Mouse (Mus musculus) Patski (cell line): ENCODE results near the gene Lin37. TPM values are rescaled to one million over a fixed set of nuclear protein-coding genes. Genes with fewer than 3 reads are reported as not detected.
A peak's percentile ranks its signal among the peaks of the same experiment; 100 is the strongest.

Experiments
- ATAC-seq: fragments of 100-300 bp; one replicate; pipeline ENCODE4 v1.8.0; 2021
- CTCF ChIA-PET: fragments of 350-600 bp; sonication (Branson Sonifier 250); formaldehyde crosslinking; loops from one replicate; lab custom pipeline; 2022; ENCODE audit warnings: inconsistent platforms; lab: Charles Lee
- POLR2A ChIA-PET: fragments of 350-600 bp; sonication (Branson Sonifier 250); formaldehyde crosslinking; loops from one replicate; lab custom pipeline; 2022; ENCODE audit warnings: antibody characterized with exemption, inconsistent platforms; lab: Charles Lee
- DNase-seq: peaks from one replicate; pipeline ENCODE4 v3.0.0-alpha.2; 2011; ENCODE audit warnings: low read depth, low spot score
- H3K27me3 ChIP-seq: fragments of 371-371 bp; one replicate; pipeline ENCODE4 v1.5.1; 2021
- CTCF ChIP-seq: fragments of 100-300 bp; IDR thresholded peaks from one replicate; pipeline ENCODE4 v1.5.1; 2021
- in situ Hi-C: fragments of 300-500 bp; cut with MboI; formaldehyde crosslinking; loops from 3 replicates; pipeline ENCODE4 v1.11.1; 2018; ENCODE audit warnings: low pct_unique_long_range_greater_than_20kb, mixed read lengths
- polyA plus RNA-seq: library from polyadenylated mRNA; unstranded; gene quantifications from one replicate; pipeline ENCODE4 v1.2.3, GENCODE M21; 2021

The Lin37 gene
- polyA plus RNA-seq, 1 experiment from 2014 or later: 36.4 TPM

DNA sequence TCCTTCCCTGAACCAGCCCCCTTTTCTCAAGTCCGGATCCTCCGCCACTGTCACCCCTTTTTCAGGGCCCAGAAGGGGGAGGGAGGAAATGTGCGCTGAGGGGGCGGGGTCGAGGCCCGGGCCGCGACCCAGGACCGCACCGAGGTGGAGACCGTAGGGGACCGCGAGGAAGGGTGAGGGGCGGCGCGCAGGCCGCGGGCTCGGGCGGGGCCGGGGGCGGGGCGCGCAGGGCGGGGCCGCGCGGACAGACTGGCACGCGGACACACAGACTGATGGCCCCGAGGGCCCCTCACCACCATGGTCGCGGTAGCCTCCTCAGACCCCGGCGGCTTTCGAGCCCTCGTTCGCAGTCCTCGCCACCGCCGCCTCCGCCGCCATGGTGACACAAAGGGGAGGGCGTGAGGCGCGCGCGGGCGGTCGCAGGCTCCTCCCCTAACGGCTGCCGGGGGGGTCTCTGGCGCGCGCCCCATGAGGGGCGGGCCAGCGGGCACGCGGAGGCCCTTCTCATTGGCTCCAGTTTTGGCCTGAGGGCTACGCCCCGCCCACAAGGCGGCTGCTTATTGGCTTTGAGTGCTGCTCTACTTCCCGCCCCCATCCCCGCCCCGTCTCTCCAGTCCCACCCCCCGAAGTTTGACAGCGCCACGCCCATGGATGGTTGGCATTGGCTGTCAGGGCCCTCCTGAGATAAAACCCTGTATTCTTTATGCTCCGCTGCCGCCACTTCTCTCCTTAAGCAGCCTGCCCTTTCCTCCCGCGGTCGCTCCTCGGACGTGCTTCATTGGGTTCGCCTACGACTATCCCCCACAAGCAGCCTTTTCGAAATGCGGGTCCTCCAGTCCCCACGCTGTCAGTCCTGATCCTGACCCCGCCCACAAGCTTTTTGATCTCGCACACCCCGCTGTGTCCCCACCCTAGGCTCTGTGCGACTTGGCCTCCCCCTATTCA is 24.7 kb downstream of the Lin37 start, which contains the start of gene Arhgap33:
Gene Arhgap33, minus strand, starts transcription at position 428 of the 945 bp plus-strand sequence.
- no peak for TF ChIP-seq CTCF
- in situ Hi-C loops: no loop called here
- peak; percentile 87 for ATAC-seq
- peak; percentile 77 for DNase-seq
- ChIA-PET CTCF (interaction anchor here (1.1 to 1.9 kb wide), 2 partner anchors 18 to 91 kb away, joined by 3 to 6 read pairs; partner anchors contain the start of genes Cox6b1, Hspb6 and Proser3), POLR2A (interaction anchor here (0.7 to 1.2 kb wide), 2 partner anchors 18 to 217 kb away, joined by 3 to 4 read pairs; no protein-coding TSS in a partner anchor)
- no peaks in the 10 kb centered on the region for H3K27me3 ChIP-seq

DNA sequence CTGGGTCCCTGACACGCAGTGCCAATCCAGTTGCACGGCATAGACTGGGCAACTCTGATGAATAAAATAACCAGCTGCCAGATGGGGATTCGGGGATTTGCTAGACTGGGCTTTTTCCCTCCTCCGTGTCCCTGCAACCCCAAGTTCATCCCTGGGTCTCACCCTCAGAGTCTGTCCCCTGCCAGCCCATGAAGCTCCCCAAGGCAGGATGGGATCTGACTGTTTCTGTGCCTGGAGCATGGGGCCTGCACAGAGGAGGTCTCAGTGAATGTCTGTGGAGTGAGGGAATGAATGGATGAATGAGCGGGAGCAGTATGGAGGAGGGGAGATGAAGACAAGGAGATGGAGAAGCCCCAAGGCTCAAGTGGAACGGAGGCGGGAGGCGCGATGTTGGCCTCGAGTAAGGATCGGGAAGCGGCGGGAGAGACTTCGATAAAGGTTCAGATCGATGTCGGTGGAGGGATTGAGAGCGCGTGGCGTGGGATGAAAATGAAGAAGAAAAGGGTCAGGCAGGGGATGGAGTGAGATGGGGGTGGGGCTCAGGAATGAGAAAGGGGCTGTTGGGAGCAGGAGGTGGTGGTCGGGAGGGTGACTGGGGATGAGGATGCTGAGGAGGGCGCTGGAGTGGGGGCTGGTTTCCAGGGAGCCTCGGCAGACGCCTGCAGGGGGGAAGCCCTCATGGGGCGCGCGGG is 25.6 kb downstream of the Lin37 start:
- H3K27me3 ChIP-seq: no peaks in the 10 kb centered on the region
- no peak for TF ChIP-seq CTCF
- ATAC-seq (no peak), DNase-seq (no peak)
- in situ Hi-C loops: no loop called here
- ChIA-PET POLR2A (interaction anchor here (0.5 kb wide), 1 partner anchor 197 kb away, joined by 3 read pairs; no protein-coding TSS in a partner anchor), CTCF (no interaction called here)

DNA sequence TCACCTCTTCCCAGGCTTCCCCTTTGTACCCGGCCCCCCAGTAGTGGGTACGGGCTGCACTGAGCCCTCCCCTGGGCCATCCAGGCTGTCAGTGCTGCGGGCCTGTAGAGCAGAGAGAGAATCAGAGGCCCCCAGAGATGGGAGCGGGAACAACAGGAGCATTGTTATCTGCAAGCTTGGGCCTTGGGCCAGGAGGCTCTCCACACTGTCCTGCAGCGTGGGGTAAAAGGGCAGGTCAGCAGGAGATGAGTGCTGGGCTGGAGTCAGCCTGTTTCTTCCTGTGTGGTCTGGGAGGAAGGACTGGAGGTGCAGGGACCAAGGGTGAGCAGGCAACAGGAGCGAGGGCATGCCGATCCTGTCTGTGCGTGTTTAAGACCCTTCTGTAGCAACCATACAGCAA is 26.7 kb downstream of the Lin37 start:
- no peak for DNase-seq
- POLR2A ChIA-PET: no interaction called here

DNA sequence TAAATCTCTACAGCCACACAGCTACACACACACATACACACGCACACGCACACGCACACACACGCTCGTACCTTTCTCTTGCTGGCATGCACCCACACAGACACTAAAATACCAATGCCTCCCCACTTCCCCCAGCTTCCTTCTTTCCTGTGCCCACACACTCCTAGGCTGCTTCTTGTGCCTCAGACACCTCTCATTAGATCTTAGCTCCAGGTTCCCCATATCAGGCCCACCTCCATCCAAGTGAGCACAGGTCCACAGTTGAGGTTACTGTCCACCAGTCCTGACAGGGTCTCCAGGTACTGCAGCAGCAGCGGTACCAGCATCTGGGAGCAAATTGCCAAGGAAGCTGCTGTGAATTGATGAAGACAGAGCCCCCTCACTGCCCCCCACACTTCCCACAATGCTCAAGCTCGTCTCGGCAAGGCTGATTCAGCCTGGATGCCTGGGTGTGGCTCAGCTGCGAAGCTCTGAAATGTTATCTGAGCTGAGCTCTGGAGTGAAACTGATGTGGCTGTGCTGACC is 28.3 kb downstream of the Lin37 start:
- H3K27me3 ChIP-seq: no peaks in the 10 kb centered on the region
- no peak for TF ChIP-seq CTCF
- POLR2A ChIA-PET: no interaction called here
- CTCF ChIA-PET: interaction anchor here (1.1 to 2.3 kb wide), 3 partner anchors 11 to 40 kb away, joined by 3 to 13 read pairs (median 4); no protein-coding TSS in a partner anchor
- no peak for DNase-seq
- in situ Hi-C loops: no loop called here
- no peak for ATAC-seq

More for the DNA sequence above, 26.7 kb downstream of the Lin37 start:
- CTCF ChIA-PET: interaction anchor here (2.3 kb wide), 1 partner anchor 41 kb away, joined by 13 read pairs; no protein-coding TSS in a partner anchor
- no peak for TF ChIP-seq CTCF
- in situ Hi-C loops: no loop called here
- ATAC-seq: no peak
- H3K27me3 ChIP-seq: no peaks in the 10 kb centered on the region

DNA sequence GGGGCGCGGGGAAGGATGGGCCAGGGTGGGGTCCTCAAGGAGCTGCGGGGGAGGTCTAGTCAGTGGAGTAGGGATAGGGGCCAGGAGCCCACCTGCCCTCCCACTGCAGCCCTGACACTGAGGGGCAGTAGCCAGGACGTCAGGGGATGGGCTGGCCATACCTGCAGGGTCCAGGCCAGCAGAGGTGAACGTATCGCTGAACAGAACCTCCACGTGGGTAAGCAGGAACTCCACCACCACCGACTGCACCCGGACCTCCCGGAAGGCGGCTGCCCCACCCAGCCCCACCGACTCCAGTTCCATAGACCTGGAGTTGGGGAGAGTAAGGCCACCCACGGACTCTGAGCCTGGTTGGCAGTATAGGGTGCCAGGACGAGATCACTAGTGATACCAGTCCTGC is 32.7 kb downstream of the Lin37 start:
- no peak for DNase-seq
- no peak for TF ChIP-seq CTCF
- ChIA-PET CTCF (no interaction called here), POLR2A (interaction anchor here (0.6 kb wide), 1 partner anchor 322 kb away, joined by 9 read pairs; no protein-coding TSS in a partner anchor)
- in situ Hi-C loops: no loop called here
- H3K27me3 ChIP-seq: no peaks in the 10 kb centered on the region
- ATAC-seq: no peak

DNA sequence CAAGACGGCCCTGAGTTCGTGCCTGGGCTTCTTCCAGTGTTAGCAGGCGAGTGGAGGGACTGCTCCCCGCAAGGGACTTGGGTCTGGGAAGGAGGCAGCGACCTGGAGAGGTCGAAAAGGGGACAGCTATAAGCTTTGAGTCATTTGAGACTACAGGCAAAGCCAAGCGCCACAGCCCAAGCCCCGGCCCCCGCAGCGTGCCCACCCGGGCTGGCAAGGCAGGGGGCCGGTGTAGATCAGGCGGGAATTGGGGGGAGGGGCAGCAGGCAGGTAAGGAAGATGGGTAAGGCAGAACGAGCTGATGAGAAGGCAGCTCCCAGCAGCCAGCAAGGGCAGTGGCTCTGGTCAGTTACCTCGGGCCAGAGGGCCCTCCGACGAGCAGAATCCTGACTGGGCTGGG is 33.2 kb downstream of the Lin37 start:
- no peak for ATAC-seq
- CTCF ChIA-PET: no interaction called here
- DNase-seq: no peak
- POLR2A ChIA-PET: no interaction called here
- in situ Hi-C loops: no loop called here
- TF ChIP-seq CTCF: no peak
- H3K27me3 ChIP-seq: no peaks in the 10 kb centered on the region

DNA sequence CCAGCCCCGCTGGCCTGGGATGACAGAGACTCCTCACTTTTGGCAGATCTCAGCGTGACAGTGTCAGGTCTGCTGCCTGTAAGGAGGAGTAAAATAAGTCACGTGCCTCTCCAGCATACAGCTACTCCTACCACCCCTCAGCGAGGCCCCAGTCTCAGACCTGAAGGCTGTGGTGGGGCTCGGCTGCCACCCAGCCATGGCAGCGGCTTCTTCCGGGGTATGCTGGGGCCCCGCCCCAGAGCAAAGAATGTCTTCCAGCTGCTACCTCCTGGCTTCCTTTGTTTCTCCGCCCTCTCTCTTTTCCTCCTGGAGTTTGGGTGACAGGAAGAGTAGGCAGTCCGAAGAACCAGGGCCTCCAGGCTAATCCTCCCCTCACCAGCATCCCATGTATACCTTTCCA is 33.7 kb downstream of the Lin37 start:
- in situ Hi-C loops: no loop called here
- ChIA-PET POLR2A (no interaction called here), CTCF (no interaction called here)
- no peak for TF ChIP-seq CTCF
- ATAC-seq: no peak
- no peaks in the 10 kb centered on the region for H3K27me3 ChIP-seq
- DNase-seq: no peak

DNA sequence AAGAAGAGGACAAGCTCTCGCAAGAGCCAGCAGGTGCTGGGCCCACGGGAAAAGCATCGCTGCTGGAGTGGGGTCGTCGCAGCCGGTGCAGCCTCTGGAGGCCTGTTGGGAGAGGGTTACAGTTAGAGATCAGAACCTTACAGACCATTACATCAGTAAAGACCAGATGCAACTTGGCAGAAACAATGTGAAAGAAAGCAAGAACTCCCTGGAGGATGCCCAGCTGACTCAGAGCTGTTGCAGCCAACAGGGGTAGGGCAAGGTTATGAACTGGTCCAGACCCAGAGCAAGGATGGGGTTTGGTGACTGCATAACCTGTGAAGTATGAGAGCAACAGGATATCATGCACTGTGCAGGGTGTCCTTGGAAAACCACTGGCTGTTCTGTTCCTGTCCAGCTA is 35.2 kb downstream of the Lin37 start:
- H3K27me3 ChIP-seq: no peaks in the 10 kb centered on the region
- ChIA-PET CTCF (interaction anchor here (1.1 kb wide), 1 partner anchor 31 kb away, joined by 4 read pairs; the partner anchor contains the start of gene Prodh2), POLR2A (no interaction called here)
- TF ChIP-seq CTCF: no peak
- DNase-seq (no peak), ATAC-seq (no peak)
- in situ Hi-C loops: no loop called here

DNA sequence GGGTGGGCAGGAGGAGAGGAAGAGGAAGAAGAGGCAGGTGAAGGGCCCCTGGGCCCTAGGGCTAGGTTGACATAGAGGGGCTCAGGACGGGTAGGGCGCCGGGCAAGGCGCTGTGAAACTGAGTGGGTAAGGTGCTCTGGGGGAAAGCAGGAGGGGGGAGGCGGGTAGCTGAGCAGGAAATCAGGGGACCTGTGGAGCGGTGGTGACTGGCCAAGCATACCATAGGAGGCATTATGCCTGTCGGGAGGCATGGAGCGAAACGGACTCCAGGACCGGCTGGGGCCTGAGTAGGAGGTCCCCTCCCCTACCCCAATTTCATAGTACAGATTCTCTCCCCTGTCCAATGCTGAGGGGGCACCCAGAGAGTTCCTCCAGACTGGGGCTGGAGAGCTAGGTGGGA is 36.8 kb downstream of the Lin37 start:
- in situ Hi-C loops: no loop called here
- ChIA-PET POLR2A (no interaction called here), CTCF (no interaction called here)
- no peak for DNase-seq
- TF ChIP-seq CTCF: no peak
- ATAC-seq: no peak
- H3K27me3 ChIP-seq: no peaks in the 10 kb centered on the region

DNA sequence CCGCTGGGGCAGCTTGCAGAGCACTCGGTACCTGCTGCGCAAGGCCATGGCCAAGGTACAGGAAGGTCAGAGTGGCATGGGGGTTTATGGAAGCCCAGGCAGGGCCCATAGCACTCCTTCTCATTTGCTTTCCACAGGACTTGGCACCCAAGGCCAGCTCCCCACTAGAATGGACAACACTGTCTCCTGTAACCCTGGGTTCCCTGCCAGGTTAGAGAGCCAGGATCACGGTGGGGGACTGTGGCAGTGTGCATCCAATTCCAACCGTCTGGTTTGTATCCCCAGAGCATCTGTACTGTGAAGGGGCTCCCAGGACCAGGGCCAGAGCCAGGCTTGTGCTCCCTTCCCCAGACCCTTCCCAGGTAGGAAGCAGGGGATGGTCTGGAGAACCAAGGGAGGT is 38.8 kb downstream of the Lin37 start:
- ATAC-seq (no peak), DNase-seq (no peak)
- in situ Hi-C loops: no loop called here
- no peak for TF ChIP-seq CTCF
- ChIA-PET CTCF (interaction anchor here (0.8 kb wide), 1 partner anchor 11 kb away, joined by 3 read pairs; no protein-coding TSS in a partner anchor), POLR2A (no interaction called here)
- H3K27me3 ChIP-seq: no peaks in the 10 kb centered on the region
